Mouse (Mus musculus) MEL-GATA-1-ER (cell line): Measurements from ENCODE around the gene Slc7a15.
"Not testable (repeated sequence)": the region's sequence is repeated elsewhere in the genome, so short reads cannot be mapped to it uniquely, and the experiment has no call there.

Source experiments
- DNase-seq: peaks from one replicate; pipeline ENCODE4 v3.0.0-alpha.2; 2012; ENCODE audit warnings: low read depth; ENCODE audit errors: extremely low read depth

Slc7a15 gene

GRCm38 (mm10) chr12:8598966-8599365 is at the start of gene Slc7a15:
TSS of gene Slc7a15 (minus strand) at chr12:8599066.
- DNase-seq: not testable (repeated sequence)

- DNase-seq: not testable (repeated sequence)
Measured at GRCm38 (mm10) chr12:8648211-8648610, 49.3 kb upstream of the Slc7a15 start.

GRCm38 (mm10) chr12:8641425-8641735 is 42.5 kb upstream of the Slc7a15 start:
- no peak for DNase-seq

- peak; percentile 78 for DNase-seq
Measured at GRCm38 (mm10) chr12:8640711-8641424, 42.0 kb upstream of the Slc7a15 start.

GRCm38 (mm10) chr12:8640186-8640585 is 41.3 kb upstream of the Slc7a15 start:
- DNase-seq: not testable (repeated sequence)

GRCm38 (mm10) chr12:8638411-8639087 is 39.7 kb upstream of the Slc7a15 start:
- peak; percentile 71 for DNase-seq

GRCm38 (mm10) chr12:8636945-8637344 is 38.1 kb upstream of the Slc7a15 start:
- DNase-seq: no peak

GRCm38 (mm10) chr12:8635546-8635945 is 36.7 kb upstream of the Slc7a15 start:
- DNase-seq: no peak

- DNase-seq: no peak
Measured at GRCm38 (mm10) chr12:8634306-8634705, 35.4 kb upstream of the Slc7a15 start.

- no peak for DNase-seq
Measured at GRCm38 (mm10) chr12:8632737-8633365, 34.0 kb upstream of the Slc7a15 start.

GRCm38 (mm10) chr12:8631691-8632090 is 32.8 kb upstream of the Slc7a15 start:
- no peak for DNase-seq

GRCm38 (mm10) chr12:8629537-8629936 is 30.7 kb upstream of the Slc7a15 start:
- DNase-seq: no peak

GRCm38 (mm10) chr12:8620678-8621018 is 21.8 kb upstream of the Slc7a15 start:
- no peak for DNase-seq

GRCm38 (mm10) chr12:8619827-8620677 is 21.2 kb upstream of the Slc7a15 start:
- DNase-seq: no peak

GRCm38 (mm10) chr12:8618271-8618670 is 19.4 kb upstream of the Slc7a15 start:
- DNase-seq: no peak

- no peak for DNase-seq
Measured at GRCm38 (mm10) chr12:8609070-8609469, 10.2 kb upstream of the Slc7a15 start.

GRCm38 (mm10) chr12:8595611-8596010 is 3.3 kb downstream of the Slc7a15 start:
- no peak for DNase-seq

GRCm38 (mm10) chr12:8591326-8591725 is 7.5 kb downstream of the Slc7a15 start:
- DNase-seq: not testable (repeated sequence)

GRCm38 (mm10) chr12:8573405-8573804 is 25.5 kb downstream of the Slc7a15 start:
- no peak for DNase-seq

- DNase-seq: not testable (repeated sequence)
Measured at GRCm38 (mm10) chr12:8571903-8572341, 26.9 kb downstream of the Slc7a15 start.

- not testable (repeated sequence) for DNase-seq
Measured at GRCm38 (mm10) chr12:8571287-8571902, 27.5 kb downstream of the Slc7a15 start.
